Mouse (Mus musculus) liver, embryonic 14.5 days (tissue): Measurements from ENCODE around the gene Il16. TPM values are rescaled to one million over a fixed set of nuclear protein-coding genes. Genes with fewer than 3 reads are reported as not detected.
A peak's percentile ranks its signal among the peaks of the same experiment; 100 is the strongest.

ENCODE experiments used
- ATAC-seq: fragments of 200-750 bp; cut with Nextera tagmentation; 2 replicates; pipeline ENCODE4 v1.8.0; 2017; ENCODE audit warnings: moderate number of reproducible peaks, mild to moderate bottlenecking, moderate library complexity; ENCODE audit not compliant: insufficient read depth
- DNase-seq, 3 experiments: peaks; one replicate each; pipeline ENCODE4 v3.0.0-alpha.2; 2012 to 2013; ENCODE audit warnings: low read depth in 3 of 3, low spot score in 3 of 3
- H3K27ac ChIP-seq: fragments of 300-500 bp; sonication (generic); 2 replicates; pipeline ENCODE4 v1.5.1; 2014; ENCODE audit warnings: moderate library complexity, mild to moderate bottlenecking, control low read depth, inconsistent platforms
- H3K27me3 ChIP-seq: fragments of 300-500 bp; sonication (generic); 2 replicates; pipeline ENCODE4 v1.6.1; 2014; ENCODE audit warnings: mild to moderate bottlenecking, low read length, moderate library complexity; ENCODE audit not compliant: control insufficient read depth, insufficient read depth
- H3K36me3 ChIP-seq: fragments of 300-500 bp; sonication (generic); replicated peaks from 2 replicates; pipeline ENCODE4 v1.6.1; 2014; ENCODE audit warnings: low read depth; ENCODE audit not compliant: control insufficient read depth, insufficient read depth
- H3K4me1 ChIP-seq, 2 experiments: fragments of 200-500 bp in 1 of 2; fragments of 300-500 bp in 1 of 2; sonication (generic) in 1 of 2; replicated peaks; 2 replicates each; pipeline ENCODE4 v1.6.1; 2012 to 2014; ENCODE audit warnings: antibody characterized with exemption in 1 of 2, inconsistent platforms in 1 of 2, low read length in 1 of 2; ENCODE audit not compliant: control insufficient read depth in 2 of 2, insufficient read depth in 2 of 2
- H3K4me2 ChIP-seq: fragments of 300-500 bp; sonication (generic); 2 replicates; pipeline ENCODE4 v1.6.1; 2014; ENCODE audit warnings: low read depth, mild to moderate bottlenecking, control low read depth, moderate library complexity
- H3K4me3 ChIP-seq, 2 experiments: fragments of 200-500 bp in 1 of 2; fragments of 300-500 bp in 1 of 2; sonication (generic) in 1 of 2; 2 replicates each; pipeline ENCODE4 v1.5.1; 2012 to 2014; ENCODE audit warnings: low read depth in 2 of 2, low read length in 2 of 2, mild to moderate bottlenecking in 2 of 2, control low read depth in 1 of 2, inconsistent platforms in 1 of 2, moderate library complexity in 1 of 2; ENCODE audit not compliant: insufficient read depth in 1 of 2
- H3K9ac ChIP-seq: fragments of 300-500 bp; sonication (generic); replicated peaks from 2 replicates; pipeline ENCODE4 v1.6.1; 2014; ENCODE audit warnings: mild to moderate bottlenecking, control low read depth, moderate library complexity
- H3K9me3 ChIP-seq: fragments of 300-500 bp; sonication (generic); 2 replicates; pipeline ENCODE4 v1.6.1; 2016; ENCODE audit warnings: low read length, mixed read lengths; ENCODE audit not compliant: control insufficient read depth
- CTCF ChIP-seq: IDR thresholded peaks from 2 replicates; pipeline ENCODE4 v1.5.1; 2016; ENCODE audit warnings: antibody characterized with exemption, low read depth, control low read depth
- EP300 ChIP-seq: IDR thresholded peaks from 2 replicates; pipeline ENCODE4 v1.6.1; 2016; ENCODE audit warnings: antibody characterized with exemption, low read depth
- WGBS: fragments of 180-500 bp; shearing (Covaris S2); extraction: QIAGEN DNeasy Blood & Tissue Kit; methylation state at CpG from one replicate; pipeline ENCODE4 v1.1.7; 2014; ENCODE audit not compliant: insufficient replicate concordance; 5-methylcytosine and 5-hydroxymethylcytosine counted together
- polyA plus RNA-seq, 2 experiments: library from polyadenylated mRNA; depleted of rRNA in 1 of 2; stranded (reverse) in 1 of 2; unstranded in 1 of 2; fragments of >200 nt; fragmentation: Nextera tagmentation in 1 of 2; extraction: Ambion mirVana in 1 of 2; gene quantifications; 2 replicates each; pipeline versions ENCODE4 v1.2.1 to v1.2.3; 2012 to 2014

The Il16 gene
- polyA plus RNA-seq, 2 experiments, result 2.3 to 3.8 TPM

DNA sequence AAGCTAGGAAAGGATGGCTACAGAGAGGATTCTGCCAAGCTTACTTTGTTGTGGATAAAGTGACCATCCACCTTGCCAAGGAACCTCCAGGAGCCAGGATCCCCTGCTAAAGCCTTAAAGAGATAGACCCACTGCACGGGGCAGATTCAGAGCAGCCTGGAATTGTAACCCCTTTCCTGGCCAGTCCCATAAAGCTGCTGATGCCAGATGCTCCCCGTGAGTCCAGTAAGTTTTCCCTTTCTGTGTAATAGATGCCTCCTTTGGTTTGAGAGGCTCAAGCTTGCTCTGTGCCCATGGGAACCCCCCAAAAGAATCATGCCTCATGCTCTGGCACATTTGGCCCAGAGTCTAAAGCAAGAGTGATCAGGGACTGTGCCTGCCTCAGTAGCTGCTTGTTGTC, 33.5 kb upstream of the Il16 start:
- DNase-seq (no peak), ATAC-seq (no peak)
- H3K27me3 ChIP-seq, result no peaks in the 10 kb centered on the region
- TF ChIP-seq EP300 (no peak), CTCF (no peak)
- no peaks in the 10 kb centered on the region for H3K36me3 ChIP-seq
- no peak overlapping the region for H3K4me2 ChIP-seq
- no peaks in the 10 kb centered on the region for H3K9me3 ChIP-seq
- H3K4me1 ChIP-seq, result no peaks in the 10 kb centered on the region
- H3K4me3 ChIP-seq, result no peak overlapping the region
- WGBS, result 51% methylated on average over 2 of the region's 2 CpGs
- no peak overlapping the region for H3K27ac ChIP-seq
- no peak overlapping the region for H3K9ac ChIP-seq

DNA sequence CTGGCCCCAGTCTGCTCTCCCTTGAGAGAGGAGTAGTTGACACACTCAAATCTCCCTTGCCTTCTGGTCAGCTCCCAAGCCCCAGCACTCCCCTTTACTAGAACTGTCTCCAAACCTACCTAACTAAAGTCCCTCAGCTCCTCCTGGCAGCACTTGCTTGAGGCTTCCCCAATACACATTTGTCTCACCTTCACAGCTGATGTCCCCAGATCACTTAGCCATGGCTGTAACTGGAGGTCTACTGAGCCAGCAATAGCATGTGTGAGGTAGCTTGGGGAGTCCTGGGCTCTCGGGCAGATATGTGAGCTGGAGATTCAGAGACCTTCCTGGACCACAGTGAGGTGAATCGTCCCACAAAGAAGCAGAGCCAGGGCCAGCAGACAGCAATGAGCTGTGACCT, 33.0 kb upstream of the Il16 start:
- DNase-seq (no peak), ATAC-seq (no peak)
- Histone ChIP-seq H3K4me1 (no peaks in the 10 kb centered on the region), H3K4me2 (no peak overlapping the region), H3K9ac (no peak overlapping the region), H3K4me3 (no peak overlapping the region), H3K36me3 (no peaks in the 10 kb centered on the region), H3K9me3 (no peaks in the 10 kb centered on the region), H3K27me3 (no peaks in the 10 kb centered on the region), H3K27ac (no peak overlapping the region)
- TF ChIP-seq CTCF, result no peak
- no peak for TF ChIP-seq EP300
- WGBS, result 44% methylated on average over 2 of the region's 2 CpGs

DNA sequence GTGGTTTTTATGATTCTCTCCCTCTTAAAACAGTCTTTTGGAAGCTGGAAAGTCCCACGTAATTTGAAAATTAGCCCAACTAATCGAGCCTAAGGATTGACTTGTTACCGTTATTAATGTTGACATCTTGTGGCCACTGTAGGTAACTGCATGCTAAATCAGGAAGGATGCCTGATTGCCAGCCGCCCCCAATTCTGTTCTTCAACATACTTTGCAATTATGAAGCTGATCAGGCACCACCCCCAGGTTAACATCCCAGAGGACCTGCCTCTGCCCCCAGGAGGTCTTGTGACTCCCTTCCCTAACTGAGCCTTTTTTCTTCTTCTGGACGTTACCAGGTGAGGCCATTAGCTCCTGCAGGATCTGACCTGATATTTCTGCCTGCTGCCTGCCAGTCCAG, 29.2 kb upstream of the Il16 start:
- H3K27me3 ChIP-seq, result no peaks in the 10 kb centered on the region
- 30% methylated on average over 5 of the region's 5 CpGs for WGBS
- H3K9me3 ChIP-seq, result no peaks in the 10 kb centered on the region
- H3K36me3 ChIP-seq, result no peaks in the 10 kb centered on the region
- no peaks in the 10 kb centered on the region; a peak in 1 of 4 replicates for H3K4me1 ChIP-seq
- H3K4me3 ChIP-seq, result no peak overlapping the region
- no peak for ATAC-seq
- H3K4me2 ChIP-seq, result no peak overlapping the region
- TF ChIP-seq EP300 (no peak), CTCF (peak; percentile 50)
- H3K9ac ChIP-seq, result no peak overlapping the region
- H3K27ac ChIP-seq, result no peak overlapping the region
- no peak for DNase-seq

DNA sequence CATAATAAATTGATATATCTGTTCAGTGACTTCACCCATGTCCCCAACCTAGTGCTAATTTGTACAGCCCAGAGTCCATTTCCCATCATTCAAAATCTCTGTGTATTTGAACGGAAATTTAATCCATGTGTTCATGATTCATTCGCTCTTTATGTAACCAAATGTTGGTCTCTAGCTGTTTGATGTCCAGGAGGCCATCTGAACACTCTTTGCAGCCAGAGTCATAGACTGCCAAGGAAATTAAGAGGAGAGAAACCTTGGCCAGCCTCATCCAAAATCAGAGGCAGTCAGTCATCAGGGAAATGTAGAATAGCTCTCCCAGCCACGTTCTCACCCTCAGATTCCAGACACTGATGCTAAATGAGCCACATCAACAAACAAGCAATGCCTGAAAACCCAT, 18.1 kb upstream of the Il16 start:
- no peak for ATAC-seq
- no peak overlapping the region for H3K4me2 ChIP-seq
- 46% methylated on average over 3 of the region's 3 CpGs for WGBS
- H3K9ac ChIP-seq, result no peak overlapping the region
- H3K4me3 ChIP-seq, result no peak overlapping the region
- H3K9me3 ChIP-seq, result no peaks in the 10 kb centered on the region
- no peak for DNase-seq
- no peak overlapping the region for H3K27ac ChIP-seq
- H3K36me3 ChIP-seq, result no peaks in the 10 kb centered on the region
- H3K4me1 ChIP-seq, result no peaks in the 10 kb centered on the region
- no peaks in the 10 kb centered on the region for H3K27me3 ChIP-seq
- TF ChIP-seq CTCF (no peak), EP300 (no peak)

DNA sequence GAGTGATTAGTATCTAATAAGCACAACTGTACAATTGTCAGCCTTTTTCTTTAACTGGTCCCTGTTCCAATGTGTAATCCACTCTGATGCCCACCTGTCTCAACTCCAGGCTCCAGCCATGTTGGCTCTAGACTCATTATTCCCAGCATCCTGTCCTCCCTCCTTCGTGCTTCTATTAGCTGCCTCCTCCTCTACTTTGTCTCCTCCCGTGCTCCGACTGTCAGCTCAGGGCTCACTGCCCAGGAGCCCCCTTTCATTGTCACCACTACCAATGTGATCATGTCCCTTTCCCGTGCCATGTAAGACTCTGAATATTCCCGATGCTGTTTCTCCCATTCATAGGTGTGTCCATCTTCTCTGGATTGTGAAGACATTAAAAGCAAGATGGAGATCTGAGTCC, 16.8 kb upstream of the Il16 start:
- no peaks in the 10 kb centered on the region for H3K9me3 ChIP-seq
- TF ChIP-seq CTCF (no peak), EP300 (no peak)
- WGBS, result 59% methylated on average over 5 of the region's 5 CpGs

More for the DNA sequence above, 16.8 kb upstream of the Il16 start:
- no peaks in the 10 kb centered on the region for H3K4me1 ChIP-seq
- DNase-seq (no peak), ATAC-seq (no peak)
- H3K36me3 ChIP-seq, result no peaks in the 10 kb centered on the region
- no peak overlapping the region for H3K4me2 ChIP-seq
- H3K9ac ChIP-seq, result no peak overlapping the region
- H3K27ac ChIP-seq, result no peak overlapping the region
- no peak overlapping the region for H3K4me3 ChIP-seq
- no peaks in the 10 kb centered on the region for H3K27me3 ChIP-seq
